Mouse (Mus musculus) lung, postnatal 0 days (tissue): Measurements from ENCODE around the gene Txndc2.

Experiments used
- CTCF ChIP-seq: IDR thresholded peaks from 2 replicates; pipeline ENCODE4 v1.5.1; 2016; ENCODE audit warnings: antibody characterized with exemption, mild to moderate bottlenecking
- EP300 ChIP-seq: IDR thresholded peaks from 2 replicates; pipeline ENCODE4 v1.6.1; 2016; ENCODE audit warnings: antibody characterized with exemption, mild to moderate bottlenecking, control low read depth

- TF ChIP-seq CTCF = no peak
- no peak for TF ChIP-seq EP300
Observed at GRCm38 (mm10) chr17:65683731-65684130, 41.8 kb upstream of the Txndc2 start.
